Mouse (Mus musculus) MEL (cell line): ENCODE results near the gene Rpl7a. TPM values are rescaled to one million over a fixed set of nuclear protein-coding genes. Genes with fewer than 3 reads are reported as not detected.

ENCODE experiments used
- DNase-seq: peaks from one replicate; pipeline ENCODE4 v3.0.0; 2011; ENCODE audit warnings: low read depth, low spot score
- H3K27ac ChIP-seq: 2 replicates; pipeline ENCODE4 v1.5.1; 2012; ENCODE audit warnings: low read depth, mild to moderate bottlenecking, control low read depth, low read length, moderate library complexity; ENCODE audit not compliant: control insufficient read depth
- H3K27me3 ChIP-seq, 2 experiments: fragments of 150-350 bp in 1 of 2; sonication (generic) in 1 of 2; 2 replicates each; pipeline ENCODE4 v1.6.1; 2012; ENCODE audit warnings: low read length in 2 of 2, mild to moderate bottlenecking in 2 of 2, improper control_type of control experiment in 1 of 2, moderate library complexity in 1 of 2; ENCODE audit not compliant: insufficient read depth in 2 of 2, control insufficient read depth in 1 of 2
- H3K36me3 ChIP-seq, 2 experiments: 2 replicates each; pipeline ENCODE4 v1.6.1; 2012 to 2014; ENCODE audit warnings: low read length in 2 of 2, improper control_type of control experiment in 1 of 2, inconsistent platforms in 1 of 2, mild to moderate bottlenecking in 1 of 2; ENCODE audit not compliant: insufficient read depth in 2 of 2, control insufficient read depth in 1 of 2
- H3K4me1 ChIP-seq, 2 experiments: fragments of 150-350 bp in 1 of 2; sonication (generic) in 1 of 2; 2 replicates each; pipeline ENCODE4 v1.6.1; 2012; ENCODE audit warnings: low read length in 2 of 2, improper control_type of control experiment in 1 of 2, mild to moderate bottlenecking in 1 of 2; ENCODE audit not compliant: insufficient read depth in 2 of 2, control insufficient read depth in 1 of 2
- H3K4me3 ChIP-seq, 2 experiments: fragments of 150-350 bp in 1 of 2; sonication (generic) in 1 of 2; 2 replicates each; pipeline ENCODE4 v1.5.1; 2012; ENCODE audit warnings: low read depth in 2 of 2, low read length in 2 of 2, mild to moderate bottlenecking in 2 of 2, moderate library complexity in 2 of 2, control low read depth in 1 of 2, improper control_type of control experiment in 1 of 2; ENCODE audit not compliant: control insufficient read depth in 1 of 2, insufficient read depth in 1 of 2
- H3K79me2 ChIP-seq: 2 replicates; pipeline ENCODE4 v1.6.1; 2012; ENCODE audit warnings: mild to moderate bottlenecking, low read length, moderate library complexity; ENCODE audit not compliant: control insufficient read depth, poor library complexity, insufficient read depth
- H3K9ac ChIP-seq: 2 replicates; pipeline ENCODE4 v1.6.1; 2012; ENCODE audit warnings: low read depth, mild to moderate bottlenecking, control low read depth, low read length, moderate library complexity; ENCODE audit not compliant: control insufficient read depth, poor library complexity, severe bottlenecking
- H3K9me3 ChIP-seq: fragments of 150-350 bp; sonication (generic); replicated peaks from 2 replicates; pipeline ENCODE4 v1.6.1; 2012; ENCODE audit warnings: mild to moderate bottlenecking, low read length, improper control_type of control experiment, moderate library complexity; ENCODE audit not compliant: insufficient read depth
- BHLHE40 ChIP-seq: IDR thresholded peaks from 2 replicates; pipeline ENCODE4 v1.6.1; 2012; ENCODE audit warnings: low read depth, mild to moderate bottlenecking, inconsistent platforms, low read length, improper control_type of control experiment, borderline replicate concordance
- CHD1 ChIP-seq: IDR thresholded peaks from 2 replicates; pipeline ENCODE4 v1.6.1; 2012; ENCODE audit warnings: low read depth, mild to moderate bottlenecking, inconsistent platforms, low read length, improper control_type of control experiment
- CHD2 ChIP-seq: IDR thresholded peaks from 2 replicates; pipeline ENCODE4 v1.6.1; 2011; ENCODE audit warnings: low read length, improper control_type of control experiment
- E2F4 ChIP-seq: IDR thresholded peaks from 2 replicates; pipeline ENCODE4 v1.6.1; 2011; ENCODE audit warnings: low read depth, low read length, improper control_type of control experiment, borderline replicate concordance
- ELF1 ChIP-seq: IDR thresholded peaks from 2 replicates; pipeline ENCODE4 v1.6.1; 2014; ENCODE audit warnings: low read depth, mild to moderate bottlenecking, inconsistent platforms, low read length, improper control_type of control experiment, moderate library complexity
- EP300 ChIP-seq, 2 experiments: IDR thresholded peaks; 2 replicates each; pipeline ENCODE4 v1.6.1; 2011; ENCODE audit warnings: improper control_type of control experiment in 2 of 2, low read length in 2 of 2, low read depth in 1 of 2, mild to moderate bottlenecking in 1 of 2
- ETS1 ChIP-seq: IDR thresholded peaks from 2 replicates; pipeline ENCODE4 v1.6.1; 2012; ENCODE audit warnings: low read depth, mild to moderate bottlenecking, inconsistent platforms, low read length, improper control_type of control experiment, moderate library complexity
- GATA1 ChIP-seq: IDR thresholded peaks from 2 replicates; pipeline ENCODE4 v1.6.1; 2011; ENCODE audit warnings: low read depth, low read length, improper control_type of control experiment
- HCFC1 ChIP-seq: IDR thresholded peaks from 2 replicates; pipeline ENCODE4 v1.6.1; 2012; ENCODE audit warnings: low read depth, mild to moderate bottlenecking, inconsistent platforms, low read length, improper control_type of control experiment, moderate library complexity
- KAT2A ChIP-seq: conservative IDR thresholded peaks from 2 replicates; pipeline ENCODE4 v1.6.1; 2012; ENCODE audit warnings: low read depth, low read length, improper control_type of control experiment, inconsistent platforms
- MAFK ChIP-seq: IDR thresholded peaks from 2 replicates; pipeline ENCODE4 v1.6.1; 2011; ENCODE audit warnings: low read depth, mild to moderate bottlenecking, low read length, improper control_type of control experiment, borderline replicate concordance
- MAX ChIP-seq: IDR thresholded peaks from 2 replicates; pipeline ENCODE4 v1.6.1; 2011; ENCODE audit warnings: low read length, improper control_type of control experiment
- MAZ ChIP-seq: IDR thresholded peaks from 2 replicates; pipeline ENCODE4 v1.6.1; 2012; ENCODE audit warnings: low read depth, mild to moderate bottlenecking, inconsistent platforms, low read length, improper control_type of control experiment
- MEF2A ChIP-seq: IDR thresholded peaks from 2 replicates; pipeline ENCODE4 v1.6.1; 2014; ENCODE audit warnings: low read depth, mild to moderate bottlenecking, inconsistent platforms, low read length, improper control_type of control experiment; ENCODE audit not compliant: poor library complexity, insufficient replicate concordance, severe bottlenecking; ENCODE audit errors: extremely low read depth
- MXI1 ChIP-seq: IDR thresholded peaks from 2 replicates; pipeline ENCODE4 v1.6.1; 2011; ENCODE audit warnings: mild to moderate bottlenecking, low read depth, low read length, improper control_type of control experiment
- MYB ChIP-seq: IDR thresholded peaks from 2 replicates; pipeline ENCODE4 v1.6.1; 2011; ENCODE audit warnings: mild to moderate bottlenecking, low read depth, low read length, improper control_type of control experiment
- MYC ChIP-seq: IDR thresholded peaks from 2 replicates; pipeline ENCODE4 v1.6.1; 2011; ENCODE audit warnings: low read depth, mild to moderate bottlenecking, low read length, improper control_type of control experiment, moderate library complexity
- NELFE ChIP-seq: IDR thresholded peaks from 2 replicates; pipeline ENCODE4 v1.6.1; 2011; ENCODE audit warnings: low read depth, low read length, improper control_type of control experiment
- NRF1 ChIP-seq: IDR thresholded peaks from 2 replicates; pipeline ENCODE4 v1.6.1; 2014; ENCODE audit warnings: low read depth, mild to moderate bottlenecking, inconsistent platforms, low read length, improper control_type of control experiment, moderate library complexity; ENCODE audit not compliant: poor library complexity, insufficient read depth, severe bottlenecking
- POLR2A ChIP-seq, 2 experiments: IDR thresholded peaks; 2 replicates each; pipeline ENCODE4 v1.6.1; 2011 to 2012; ENCODE audit warnings: low read length in 2 of 2, mild to moderate bottlenecking in 2 of 2, control low read depth in 1 of 2, improper control_type of control experiment in 1 of 2, low read depth in 1 of 2, moderate library complexity in 1 of 2; ENCODE audit not compliant: control insufficient read depth in 1 of 2, insufficient read depth in 1 of 2, poor library complexity in 1 of 2
- POLR2AphosphoS2 ChIP-seq: IDR thresholded peaks from 2 replicates; pipeline ENCODE4 v1.6.1; 2011; ENCODE audit warnings: low read length, improper control_type of control experiment
- POLR2AphosphoS5 ChIP-seq: IDR thresholded peaks from 2 replicates; pipeline ENCODE4 v1.6.1; 2012; ENCODE audit warnings: low read depth, borderline replicate concordance, mild to moderate bottlenecking, inconsistent platforms, low read length, moderate library complexity, mixed read lengths
- RAD21 ChIP-seq: IDR thresholded peaks from 2 replicates; pipeline ENCODE4 v1.6.1; 2011; ENCODE audit warnings: mild to moderate bottlenecking, low read depth, low read length, improper control_type of control experiment
- RCOR1 ChIP-seq: IDR thresholded peaks from 2 replicates; pipeline ENCODE4 v1.6.1; 2012; ENCODE audit warnings: low read depth, mild to moderate bottlenecking, inconsistent platforms, low read length, improper control_type of control experiment
- SIN3A ChIP-seq: IDR thresholded peaks from 2 replicates; pipeline ENCODE4 v1.6.1; 2012; ENCODE audit warnings: low read length, improper control_type of control experiment, inconsistent platforms
- SMC3 ChIP-seq: IDR thresholded peaks from 2 replicates; pipeline ENCODE4 v1.6.1; 2011; ENCODE audit warnings: low read depth, low read length, improper control_type of control experiment
- TBP ChIP-seq: IDR thresholded peaks from 2 replicates; pipeline ENCODE4 v1.8.0; 2011; ENCODE audit warnings: low read depth, low read length, improper control_type of control experiment
- TCF12 ChIP-seq: IDR thresholded peaks from 2 replicates; pipeline ENCODE4 v1.6.1; 2014; ENCODE audit warnings: low read depth, mild to moderate bottlenecking, inconsistent platforms, low read length, improper control_type of control experiment, moderate library complexity
- UBTF ChIP-seq: IDR thresholded peaks from 2 replicates; pipeline ENCODE4 v1.6.1; 2012; ENCODE audit warnings: low read depth, mild to moderate bottlenecking, inconsistent platforms, low read length, improper control_type of control experiment, moderate library complexity, borderline replicate concordance; ENCODE audit not compliant: insufficient read depth
- USF1 ChIP-seq: IDR thresholded peaks from 2 replicates; pipeline ENCODE4 v1.6.1; 2014; ENCODE audit warnings: low read depth, mild to moderate bottlenecking, inconsistent platforms, low read length, improper control_type of control experiment, moderate library complexity
- USF2 ChIP-seq, 2 experiments: IDR thresholded peaks; 2 replicates each; pipeline ENCODE4 v1.6.1; 2011 to 2012; ENCODE audit warnings: improper control_type of control experiment in 2 of 2, low read length in 2 of 2, borderline replicate concordance in 1 of 2, inconsistent platforms in 1 of 2, low read depth in 1 of 2, mild to moderate bottlenecking in 1 of 2; ENCODE audit not compliant: insufficient read depth in 1 of 2
- ZC3H11A ChIP-seq: IDR thresholded peaks from 2 replicates; pipeline ENCODE4 v1.6.1; 2012; ENCODE audit warnings: low read depth, mild to moderate bottlenecking, inconsistent platforms, low read length, improper control_type of control experiment
- ZMIZ1 ChIP-seq: IDR thresholded peaks from 2 replicates; pipeline ENCODE4 v1.6.1; 2012; ENCODE audit warnings: low read depth, mild to moderate bottlenecking, inconsistent platforms, low read length, improper control_type of control experiment, moderate library complexity
- polyA plus RNA-seq, 2 experiments: library from polyadenylated mRNA; stranded (reverse) in 1 of 2; unstranded in 1 of 2; fragments of >175 nt in 1 of 2; fragments of >200 nt in 1 of 2; gene quantifications; 2 replicates each; pipeline versions ENCODE4 v1.2.1 to v1.2.4; 2012; ENCODE audit warnings: low replicate concordance in 2 of 2, low read depth in 1 of 2; ENCODE audit not compliant: insufficient read length in 2 of 2, insufficient read depth in 1 of 2, missing spikeins in 1 of 2
- total RNA-seq: library from RNA; depleted of rRNA; stranded (reverse); fragments of 300-350 nt; gene quantifications from 2 replicates; pipeline ENCODE4 v1.2.3, GENCODE M21; 2012; rRNA removed

The Rpl7a gene
- total RNA-seq = 3,335 and 3,552 TPM in 2 replicates
- 1,000 to 10,000 TPM in 1 of 2 experiments, not detected in 1; 1,526 TPM for polyA plus RNA-seq

GRCm38 (mm10) chr2:26910124-26910993 lies at the start of gene Rpl7a, which contains the start of gene Med22:
Gene Rpl7a, plus strand, starts transcription at chr2:26910764.
Gene Med22, minus strand, starts transcription at chr2:26910677.
- H3K4me3 ChIP-seq = peak within 1 kb of the TSS; percentile 76 to 78
- H3K9me3 ChIP-seq = no peaks in the 10 kb centered on the region
- H3K27ac ChIP-seq = peak within 1 kb of the TSS; percentile 71
- H3K9ac ChIP-seq = peak within 1 kb of the TSS; percentile 87
- peaks cover 65% of the 10 kb centered on the region for H3K79me2 ChIP-seq
- peak; percentile 98 for TF ChIP-seq CHD2
- no peak for TF ChIP-seq ETS1
- no peak for TF ChIP-seq ZC3H11A
- TF ChIP-seq POLR2AphosphoS2 = peak; percentile 97
- no peak for TF ChIP-seq E2F4
- no peak for TF ChIP-seq MAFK
- no peak for TF ChIP-seq BHLHE40
- TF ChIP-seq KAT2A = peak; percentile 66; the same call in 1 of the 2 replicates
- TF ChIP-seq MAX = peak; percentile 41; the same call in 1 of the 2 replicates
- TF ChIP-seq CHD1 = no peak; the same call in 1 of the 2 replicates
- TF ChIP-seq HCFC1 = peak; percentile 89
- TF ChIP-seq ZMIZ1 = peak; percentile 96
- peak; percentile 76; the same call in 1 of the 2 replicates for TF ChIP-seq TCF12
- no peak; the same call in 1 of the 2 replicates for TF ChIP-seq MAZ
- peak; percentile 79 for TF ChIP-seq NRF1
- TF ChIP-seq SMC3 = no peak
- TF ChIP-seq SIN3A = peak; percentile 71
- 0 out of 2 replicates have a peak, but pooled peaks have one; percentile 22 for TF ChIP-seq ELF1
- no peak for TF ChIP-seq MEF2A
- TF ChIP-seq UBTF = 0 out of 2 replicates have a peak, but pooled peaks have one; percentile 33
- TF ChIP-seq TBP = peak; percentile 97
- peak; percentile 72; the same call in 1 of the 2 replicates for TF ChIP-seq POLR2AphosphoS5
- TF ChIP-seq RAD21 = no peak
- TF ChIP-seq POLR2A (IDR thresholded peaks at IDR 0.05; ENCODE audit: control insufficient read depth in 1 of 2, insufficient read depth in 1 of 2, low read depth in 1 of 2, low read length in 2 of 2, poor library complexity in 1 of 2) = peak; percentile 92 to 98
- TF ChIP-seq EP300 (IDR thresholded peaks at IDR 0.05; ENCODE audit: low read depth in 1 of 2, low read length in 2 of 2) = no peak
- TF ChIP-seq MYC = peak; percentile 90; the same call in 1 of the 2 replicates
- no peak for TF ChIP-seq GATA1
- TF ChIP-seq MYB = no peak
- peak; percentile 69 for TF ChIP-seq MXI1
- TF ChIP-seq USF1 = no peak
- peak; percentile 98 for TF ChIP-seq NELFE
- TF ChIP-seq USF2 (IDR thresholded peaks at IDR 0.05; ENCODE audit: borderline replicate concordance in 1 of 2, insufficient read depth in 1 of 2, low read depth in 1 of 2, low read length in 2 of 2) = no peak
- TF ChIP-seq RCOR1 = no peak
- TF ChIP-seq, all 39 proteins: peak for 17
- peak; percentile 98 for DNase-seq
- peaks cover 5 to 24% of the 10 kb centered on the region in 2 experiments; a peak in 3 of 4 replicates for H3K36me3 ChIP-seq
- no peaks in the 10 kb centered on the region for H3K27me3 ChIP-seq
- H3K4me1 ChIP-seq = peaks cover 2 to 14% of the 10 kb centered on the region in 2 experiments; a peak in 3 of 4 replicates
